Mouse (Mus musculus): ENCODE data around the gene Map2k4. TPM values are rescaled to one million over a fixed set of nuclear protein-coding genes. Genes with fewer than 3 reads are reported as not detected.

Map2k4 gene
- polyA plus RNA-seq, 1 experiment = 18.4 TPM

- Histone ChIP-seq H3K4me3 (replicated peaks; ENCODE audit: extremely low read depth, low read depth, low read length) (no peak overlapping the region), H3K4me1 (ENCODE audit: control insufficient read depth, insufficient read depth, low read length) (peaks cover 14% of the 10 kb centered on the region)
- no peak for DNase-seq
- 35% methylated on average over 5 of the region's 5 CpGs for WGBS
- TF ChIP-seq CTCF (IDR thresholded peaks at IDR 0.05; ENCODE audit: insufficient read depth, low read length) (no peak), POLR2A (IDR thresholded peaks at IDR 0.05; ENCODE audit: borderline replicate concordance, extremely low read depth, low read depth, low read length) (no peak)
Measured at GRCm38 (mm10) chr11:65777810-65778209, 10.3 kb downstream of the Map2k4 start.

- TF ChIP-seq POLR2A (IDR thresholded peaks at IDR 0.05; ENCODE audit: borderline replicate concordance, extremely low read depth, low read depth, low read length) = no peak
- no peak for TF ChIP-seq CTCF (IDR thresholded peaks at IDR 0.05; ENCODE audit: insufficient read depth, low read length)
- Histone ChIP-seq H3K4me3 (replicated peaks; ENCODE audit: extremely low read depth, low read depth, low read length) (no peak overlapping the region), H3K4me1 (ENCODE audit: control insufficient read depth, insufficient read depth, low read length) (peaks cover 14% of the 10 kb centered on the region)
- WGBS = 50% methylated on average over 2 of the region's 2 CpGs
- DNase-seq = no peak
Measured at GRCm38 (mm10) chr11:65776906-65777611, 11.0 kb downstream of the Map2k4 start.

GRCm38 (mm10) chr11:65773946-65774656 is 14.0 kb downstream of the Map2k4 start:
- TF ChIP-seq POLR2A (IDR thresholded peaks at IDR 0.05; ENCODE audit: borderline replicate concordance, extremely low read depth, low read depth, low read length) (no peak), CTCF (IDR thresholded peaks at IDR 0.05; ENCODE audit: insufficient read depth, low read length) (no peak)
- no peak overlapping the region for H3K4me3 ChIP-seq (replicated peaks; ENCODE audit: extremely low read depth, low read depth, low read length)
- DNase-seq = no peak
- peaks cover 22% of the 10 kb centered on the region for H3K4me1 ChIP-seq (ENCODE audit: control insufficient read depth, insufficient read depth, low read length)
- WGBS = 54% methylated on average over 6 of the region's 6 CpGs

- Histone ChIP-seq H3K4me3 (replicated peaks; ENCODE audit: extremely low read depth, low read depth, low read length) (no peak overlapping the region), H3K4me1 (ENCODE audit: control insufficient read depth, insufficient read depth, low read length) (peaks cover 27% of the 10 kb centered on the region)
- no peak for TF ChIP-seq CTCF (IDR thresholded peaks at IDR 0.05; ENCODE audit: insufficient read depth, low read length)
- TF ChIP-seq POLR2A (IDR thresholded peaks at IDR 0.05; ENCODE audit: borderline replicate concordance, extremely low read depth, low read depth, low read length) = no peak
- 55% methylated on average over 2 of the region's 2 CpGs for WGBS
- DNase-seq = no peak
Measured at GRCm38 (mm10) chr11:65773535-65773934, 14.6 kb downstream of the Map2k4 start.

GRCm38 (mm10) chr11:65771546-65771945 is 16.6 kb downstream of the Map2k4 start:
- 67% methylated on average over 1 of the region's 1 CpGs for WGBS

GRCm38 (mm10) chr11:65769990-65770389 is 18.1 kb downstream of the Map2k4 start:
- no peak for DNase-seq
- TF ChIP-seq POLR2A (IDR thresholded peaks at IDR 0.05; ENCODE audit: borderline replicate concordance, extremely low read depth, low read depth, low read length) (no peak), CTCF (IDR thresholded peaks at IDR 0.05; ENCODE audit: insufficient read depth, low read length) (no peak)
- H3K4me1 ChIP-seq (ENCODE audit: control insufficient read depth, insufficient read depth, low read length) = peaks cover 21% of the 10 kb centered on the region
- no peak overlapping the region for H3K4me3 ChIP-seq (replicated peaks; ENCODE audit: extremely low read depth, low read depth, low read length)
- WGBS = 57% methylated on average over 5 of the region's 5 CpGs

More at GRCm38 (mm10) chr11:65771546-65771945, 16.6 kb downstream of the Map2k4 start:
- TF ChIP-seq POLR2A (IDR thresholded peaks at IDR 0.05; ENCODE audit: borderline replicate concordance, extremely low read depth, low read depth, low read length) (no peak), CTCF (IDR thresholded peaks at IDR 0.05; ENCODE audit: insufficient read depth, low read length) (no peak)
- Histone ChIP-seq H3K4me1 (ENCODE audit: control insufficient read depth, insufficient read depth, low read length) (peaks cover 19% of the 10 kb centered on the region), H3K4me3 (replicated peaks; ENCODE audit: extremely low read depth, low read depth, low read length) (no peak overlapping the region)
- no peak for DNase-seq

- no peak overlapping the region for H3K4me3 ChIP-seq (replicated peaks; ENCODE audit: extremely low read depth, low read depth, low read length)
- TF ChIP-seq CTCF (IDR thresholded peaks at IDR 0.05; ENCODE audit: insufficient read depth, low read length) (no peak), POLR2A (IDR thresholded peaks at IDR 0.05; ENCODE audit: borderline replicate concordance, extremely low read depth, low read depth, low read length) (no peak)
- no peak for DNase-seq
- peaks cover 16% of the 10 kb centered on the region for H3K4me1 ChIP-seq (ENCODE audit: control insufficient read depth, insufficient read depth, low read length)
Measured at GRCm38 (mm10) chr11:65768445-65768844, 19.7 kb downstream of the Map2k4 start.

GRCm38 (mm10) chr11:65760912-65761311 is 27.2 kb downstream of the Map2k4 start:
- 84% methylated on average over 2 of the region's 2 CpGs for WGBS

GRCm38 (mm10) chr11:65759350-65759749 is 28.7 kb downstream of the Map2k4 start:
- Histone ChIP-seq H3K4me3 (replicated peaks; ENCODE audit: extremely low read depth, low read depth, low read length) (no peak overlapping the region), H3K4me1 (ENCODE audit: control insufficient read depth, insufficient read depth, low read length) (peaks cover 6% of the 10 kb centered on the region)
- no peak for TF ChIP-seq CTCF (IDR thresholded peaks at IDR 0.05; ENCODE audit: insufficient read depth, low read length)
- no peak for TF ChIP-seq POLR2A (IDR thresholded peaks at IDR 0.05; ENCODE audit: borderline replicate concordance, extremely low read depth, low read depth, low read length)
- 90% methylated on average over 1 of the region's 1 CpGs for WGBS
- DNase-seq = no peak

More at GRCm38 (mm10) chr11:65760912-65761311, 27.2 kb downstream of the Map2k4 start:
- DNase-seq = no peak
- TF ChIP-seq POLR2A (IDR thresholded peaks at IDR 0.05; ENCODE audit: borderline replicate concordance, extremely low read depth, low read depth, low read length) (no peak), CTCF (IDR thresholded peaks at IDR 0.05; ENCODE audit: insufficient read depth, low read length) (no peak)
- peaks cover 8% of the 10 kb centered on the region for H3K4me1 ChIP-seq (ENCODE audit: control insufficient read depth, insufficient read depth, low read length)
- H3K4me3 ChIP-seq (replicated peaks; ENCODE audit: extremely low read depth, low read depth, low read length) = no peak overlapping the region

Measured in lung, adult 2 months (tissue).